Mouse (Mus musculus) neural tube, embryonic 11.5 days (tissue): ENCODE measurements around the gene Tubgcp6. TPM values are rescaled to one million over a fixed set of nuclear protein-coding genes. Genes with fewer than 3 reads are reported as not detected.

Experiments
- ATAC-seq: fragments of 200-750 bp; cut with Nextera tagmentation; 2 replicates; pipeline ENCODE4 v1.8.0; 2017; ENCODE audit warnings: moderate number of reproducible peaks, mild to moderate bottlenecking, moderate TSS enrichment, moderate library complexity; ENCODE audit not compliant: insufficient read depth, low FRiP score, low TSS enrichment
- DNase-seq: peaks from one replicate; pipeline ENCODE4 v3.0.0-alpha.2; 2015; ENCODE audit warnings: low spot score
- H3K27ac ChIP-seq: fragments of 300-500 bp; sonication (generic); 2 replicates; pipeline ENCODE4 v1.5.1; 2014; ENCODE audit warnings: low read depth, mild to moderate bottlenecking, low read length
- H3K27me3 ChIP-seq: fragments of 300-500 bp; sonication (generic); 2 replicates; pipeline ENCODE4 v1.6.1; 2014; ENCODE audit warnings: mild to moderate bottlenecking, low read length, mixed read lengths; ENCODE audit not compliant: control insufficient read depth, insufficient read depth
- H3K36me3 ChIP-seq: fragments of 300-500 bp; sonication (generic); 2 replicates; pipeline ENCODE4 v1.6.1; 2014; ENCODE audit warnings: mild to moderate bottlenecking, low read length, moderate library complexity, mixed read lengths; ENCODE audit not compliant: control insufficient read depth, insufficient read depth
- H3K4me1 ChIP-seq: fragments of 300-500 bp; sonication (generic); 2 replicates; pipeline ENCODE4 v1.6.1; 2014; ENCODE audit warnings: low read length, mixed read lengths; ENCODE audit not compliant: control insufficient read depth, insufficient read depth
- H3K4me2 ChIP-seq: fragments of 300-500 bp; sonication (generic); 2 replicates; pipeline ENCODE4 v1.6.1; 2014; ENCODE audit warnings: low read depth, mild to moderate bottlenecking, moderate library complexity
- H3K4me3 ChIP-seq: fragments of 300-500 bp; sonication (generic); 2 replicates; pipeline ENCODE4 v1.5.1; 2014; ENCODE audit warnings: low read depth, low read length
- H3K9ac ChIP-seq: fragments of 300-500 bp; sonication (generic); 2 replicates; pipeline ENCODE4 v1.6.1; 2014; ENCODE audit warnings: mild to moderate bottlenecking, low read length
- H3K9me3 ChIP-seq: fragments of 300-500 bp; sonication (generic); 2 replicates; pipeline ENCODE4 v1.6.1; 2016; ENCODE audit warnings: low read length; ENCODE audit not compliant: control insufficient read depth
- WGBS: fragments of 180-500 bp; shearing (Covaris S2); extraction: QIAGEN DNeasy Blood & Tissue Kit; methylation state at CpG from one replicate; pipeline ENCODE4 v1.1.7; 2014; 5-methylcytosine and 5-hydroxymethylcytosine counted together
- polyA plus RNA-seq: library from polyadenylated mRNA; unstranded; fragments of >200 nt; fragmentation: Nextera tagmentation; extraction: Ambion mirVana; gene quantifications from 2 replicates; pipeline ENCODE4 v1.2.1, GENCODE M21; 2014

The Tubgcp6 gene
- polyA plus RNA-seq, 1 experiment from 2014 or later = 21.1 TPM

DNA sequence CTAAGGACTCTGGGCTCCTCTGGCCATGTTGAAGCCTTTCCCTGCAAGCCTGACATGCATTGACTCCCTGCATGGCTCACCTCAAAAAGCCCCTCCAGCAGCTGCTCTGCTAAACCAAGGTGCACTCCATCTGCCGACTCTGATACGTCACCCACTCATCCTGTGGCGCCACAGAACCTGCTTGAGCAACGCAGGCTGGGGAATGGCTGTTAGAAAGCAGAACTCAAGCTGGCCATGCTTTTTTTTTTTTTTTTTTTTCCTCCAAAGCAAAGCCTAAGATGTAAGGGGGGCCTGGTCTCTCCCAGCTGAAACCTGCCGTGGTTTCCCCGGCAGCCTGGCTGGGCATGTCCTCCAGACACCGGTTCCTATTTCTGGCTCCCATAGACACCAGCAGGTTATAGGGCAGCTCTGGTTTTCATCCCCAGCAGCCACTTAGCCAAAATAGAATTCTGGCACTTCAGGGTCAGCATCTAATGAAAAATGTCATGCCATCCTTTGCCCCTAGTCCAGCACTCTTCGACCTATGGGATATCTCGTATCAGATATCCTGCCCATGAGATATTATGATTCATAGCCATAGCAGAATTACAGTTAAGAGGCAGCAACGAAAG, 48.8 kb downstream of the Tubgcp6 start:
- DNase-seq (no peak), ATAC-seq (no peak)
- Histone ChIP-seq H3K9me3 (no peaks in the 10 kb centered on the region), H3K4me1 (peaks cover 23% of the 10 kb centered on the region), H3K27ac (no peak overlapping the region), H3K4me3 (no peak overlapping the region), H3K36me3 (no peaks in the 10 kb centered on the region), H3K9ac (no peak overlapping the region), H3K27me3 (peaks cover 3% of the 10 kb centered on the region; the same call in 1 of the 2 replicates), H3K4me2 (no peak overlapping the region)
- WGBS = 86% methylated on average over 10 of the region's 10 CpGs

DNA sequence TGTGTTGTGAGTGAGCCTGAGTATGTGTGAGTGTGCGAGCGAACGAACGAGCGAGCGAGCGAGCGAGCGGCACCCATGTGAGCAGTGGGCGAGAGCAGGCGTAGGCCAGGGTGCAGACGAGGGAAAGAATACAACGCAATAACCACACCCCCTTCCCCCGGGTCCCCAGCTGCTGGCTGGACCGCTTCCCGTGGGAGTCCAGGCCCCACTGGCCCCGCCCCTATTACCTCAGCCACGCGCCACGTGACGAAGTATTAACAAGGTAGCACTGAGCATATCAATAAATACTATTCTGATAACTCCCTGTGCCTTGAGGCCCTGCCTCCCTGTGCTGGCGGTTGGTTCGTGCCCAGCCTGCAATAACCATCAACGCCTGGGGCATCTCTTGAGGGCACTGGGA, 52.3 kb downstream of the Tubgcp6 start:
- no peak overlapping the region for H3K27ac ChIP-seq
- no peaks in the 10 kb centered on the region for H3K9me3 ChIP-seq
- 75% methylated on average over 24 of the region's 24 CpGs for WGBS
- H3K36me3 ChIP-seq = no peaks in the 10 kb centered on the region
- no peak overlapping the region for H3K9ac ChIP-seq
- H3K4me1 ChIP-seq = peaks cover 7% of the 10 kb centered on the region
- no peak overlapping the region for H3K4me2 ChIP-seq
- H3K4me3 ChIP-seq = no peak overlapping the region
- no peak for DNase-seq
- no peak for ATAC-seq
- H3K27me3 ChIP-seq = peaks cover 35% of the 10 kb centered on the region

DNA sequence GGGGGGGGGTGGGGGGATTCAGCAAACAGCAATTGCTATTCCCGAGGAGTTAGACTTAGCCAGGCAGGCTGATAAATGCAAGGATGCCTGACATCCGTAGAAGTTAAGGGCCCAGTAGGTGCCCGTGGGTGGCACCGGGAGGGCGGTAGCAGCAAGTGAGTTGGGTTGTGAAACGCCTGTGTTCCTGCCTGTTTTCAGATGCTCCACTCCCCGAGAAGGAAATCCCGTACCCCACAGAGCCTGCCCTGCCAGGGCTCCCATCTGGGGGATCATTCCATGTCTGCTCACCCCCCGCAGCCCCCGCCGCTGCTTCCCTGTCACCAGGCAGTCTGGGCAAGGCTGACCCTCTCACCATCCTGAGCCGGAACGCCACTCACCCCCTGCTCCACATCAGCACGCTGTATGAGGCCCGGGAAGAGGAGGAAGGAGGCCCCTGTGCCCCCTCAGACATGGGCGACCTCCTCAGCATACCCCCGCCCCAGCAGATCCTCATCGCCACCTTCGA, 53.5 kb downstream of the Tubgcp6 start:
- Histone ChIP-seq H3K4me3 (no peak overlapping the region), H3K9me3 (no peaks in the 10 kb centered on the region), H3K27ac (no peak overlapping the region), H3K36me3 (no peaks in the 10 kb centered on the region), H3K9ac (no peak overlapping the region), H3K27me3 (peaks cover 35% of the 10 kb centered on the region), H3K4me2 (no peak overlapping the region), H3K4me1 (no peaks in the 10 kb centered on the region; the same call in 1 of the 2 replicates)
- ATAC-seq (no peak), DNase-seq (no peak)
- WGBS = 81% methylated on average over 19 of the region's 19 CpGs

DNA sequence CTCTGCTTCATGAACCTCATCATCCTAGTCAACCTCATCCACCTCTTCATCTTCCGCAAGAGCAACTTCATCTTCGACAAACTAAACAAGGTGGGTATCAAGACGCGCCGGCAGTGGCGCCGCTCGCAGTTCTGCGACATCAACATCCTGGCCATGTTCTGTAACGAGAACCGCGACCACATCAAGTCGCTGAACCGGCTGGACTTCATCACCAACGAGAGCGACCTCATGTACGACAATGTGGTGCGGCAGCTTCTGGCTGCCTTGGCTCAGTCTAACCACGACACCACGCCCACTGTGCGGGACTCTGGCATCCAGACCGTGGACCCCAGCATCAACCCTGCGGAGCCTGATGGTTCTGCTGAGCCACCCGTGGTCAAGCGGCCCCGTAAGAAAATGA, 54.7 kb downstream of the Tubgcp6 start:
- DNase-seq = no peak
- no peak overlapping the region for H3K27ac ChIP-seq
- H3K4me2 ChIP-seq = no peak overlapping the region
- H3K4me3 ChIP-seq = no peak overlapping the region
- H3K36me3 ChIP-seq = no peaks in the 10 kb centered on the region
- peaks cover 35% of the 10 kb centered on the region for H3K27me3 ChIP-seq
- no peak overlapping the region for H3K9ac ChIP-seq
- H3K4me1 ChIP-seq = no peaks in the 10 kb centered on the region; the same call in 1 of the 2 replicates
- ATAC-seq = no peak
- WGBS = 30% methylated on average over 26 of the region's 26 CpGs
- no peaks in the 10 kb centered on the region for H3K9me3 ChIP-seq

DNA sequence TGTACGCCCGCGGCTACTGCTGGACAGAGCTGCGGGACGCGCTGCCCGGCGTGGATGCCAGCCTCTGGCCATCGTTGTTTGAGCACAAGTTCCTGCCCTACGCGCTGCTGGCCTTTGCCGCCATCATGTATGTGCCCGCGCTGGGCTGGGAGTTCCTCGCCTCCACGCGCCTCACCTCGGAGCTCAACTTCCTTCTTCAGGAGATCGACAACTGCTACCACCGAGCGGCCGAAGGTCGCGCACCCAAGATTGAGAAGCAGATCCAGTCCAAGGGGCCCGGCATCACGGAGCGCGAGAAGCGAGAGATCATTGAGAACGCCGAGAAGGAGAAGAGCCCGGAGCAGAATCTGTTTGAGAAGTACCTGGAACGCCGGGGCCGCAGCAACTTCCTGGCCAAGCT, 55.3 kb downstream of the Tubgcp6 start:
- no peak overlapping the region for H3K4me2 ChIP-seq
- H3K4me3 ChIP-seq = no peak overlapping the region
- H3K9me3 ChIP-seq = no peaks in the 10 kb centered on the region
- ATAC-seq (no peak), DNase-seq (no peak)
- H3K27ac ChIP-seq = no peak overlapping the region
- H3K36me3 ChIP-seq = no peaks in the 10 kb centered on the region
- WGBS = 25% methylated on average over 35 of the region's 35 CpGs
- no peak overlapping the region for H3K9ac ChIP-seq
- no peaks in the 10 kb centered on the region; the same call in 1 of the 2 replicates for H3K4me1 ChIP-seq
- peaks cover 35% of the 10 kb centered on the region for H3K27me3 ChIP-seq

DNA sequence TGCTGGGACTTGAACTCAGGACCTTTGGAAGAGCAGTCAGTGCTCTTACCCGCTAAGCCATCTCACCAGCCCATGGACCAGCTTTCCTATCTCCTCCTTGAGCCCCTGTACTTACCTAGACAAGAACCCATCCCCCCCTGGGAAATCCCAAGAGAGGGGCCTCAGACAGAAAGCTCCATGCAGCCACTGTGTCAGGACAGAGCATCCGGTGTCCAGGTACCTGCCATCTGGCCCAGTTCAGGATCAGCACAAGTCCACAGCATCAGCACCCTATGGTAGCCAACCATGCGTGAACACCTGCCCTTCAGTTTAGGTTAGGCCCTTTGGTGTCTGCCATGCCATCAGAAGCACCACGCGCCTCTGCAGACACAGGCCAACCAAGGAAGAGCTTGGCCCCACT, 58.0 kb downstream of the Tubgcp6 start:
- peaks cover 43% of the 10 kb centered on the region for H3K27me3 ChIP-seq
- no peak for ATAC-seq
- H3K4me1 ChIP-seq = no peaks in the 10 kb centered on the region; the same call in 1 of the 2 replicates
- no peak overlapping the region for H3K27ac ChIP-seq
- H3K4me2 ChIP-seq = no peak overlapping the region
- H3K4me3 ChIP-seq = no peak overlapping the region
- no peaks in the 10 kb centered on the region for H3K9me3 ChIP-seq
- no peak for DNase-seq
- no peaks in the 10 kb centered on the region for H3K36me3 ChIP-seq
- no peak overlapping the region for H3K9ac ChIP-seq
- whole genome bisulfite sequencing = 90% methylated on average over 5 of the region's 5 CpGs

DNA sequence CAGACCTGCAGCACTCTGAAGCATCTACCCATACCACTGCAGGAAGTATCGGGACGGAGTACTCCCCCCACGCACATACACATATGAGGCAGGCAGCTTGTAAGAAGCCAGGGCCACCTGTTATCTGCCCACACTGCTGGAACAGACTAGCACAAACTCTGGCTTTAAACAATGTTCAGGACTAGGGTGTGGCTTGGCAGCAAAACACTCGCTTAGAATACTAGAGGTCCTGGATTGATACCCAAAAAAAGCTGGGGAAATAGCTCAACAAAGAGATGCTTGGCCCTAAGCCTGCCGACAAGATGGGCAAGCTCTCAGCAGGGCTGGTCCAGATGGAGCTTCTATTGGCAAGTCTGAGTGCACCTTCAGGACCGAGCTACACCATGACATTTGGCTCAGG, 59.4 kb downstream of the Tubgcp6 start:
- H3K36me3 ChIP-seq = no peaks in the 10 kb centered on the region
- no peak overlapping the region for H3K4me2 ChIP-seq
- DNase-seq = no peak
- no peak overlapping the region for H3K4me3 ChIP-seq
- no peaks in the 10 kb centered on the region; the same call in 1 of the 2 replicates for H3K4me1 ChIP-seq
- ATAC-seq = no peak
- no peak overlapping the region for H3K27ac ChIP-seq
- H3K9me3 ChIP-seq = no peaks in the 10 kb centered on the region
- 69% methylated on average over 6 of the region's 6 CpGs for WGBS
- peaks cover 42% of the 10 kb centered on the region for H3K27me3 ChIP-seq
- H3K9ac ChIP-seq = no peak overlapping the region

DNA sequence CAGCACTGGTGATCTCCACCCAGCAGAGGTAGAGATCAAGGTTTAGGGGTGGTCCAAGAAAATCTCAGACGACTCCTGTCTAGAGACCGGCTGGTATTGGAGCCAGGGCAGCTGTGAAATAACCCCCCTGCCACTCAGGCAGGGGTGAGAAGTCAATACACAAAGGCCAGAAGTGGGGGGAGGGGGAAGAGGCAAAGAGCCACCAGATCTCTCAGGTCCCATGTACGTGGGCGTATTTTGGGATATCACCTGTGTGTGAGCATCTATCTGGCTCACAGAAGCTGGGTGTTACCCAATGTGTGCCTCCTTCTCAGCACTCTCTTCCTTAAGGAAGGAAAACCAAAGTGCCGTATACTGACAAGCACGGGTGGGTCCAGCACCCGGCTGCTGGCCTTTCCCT, 59.9 kb downstream of the Tubgcp6 start:
- no peak for DNase-seq
- no peaks in the 10 kb centered on the region for H3K9me3 ChIP-seq
- no peaks in the 10 kb centered on the region for H3K36me3 ChIP-seq
- ATAC-seq = no peak
- no peak overlapping the region for H3K4me3 ChIP-seq
- H3K4me2 ChIP-seq = no peak overlapping the region
- WGBS = 75% methylated on average over 7 of the region's 7 CpGs
- no peak overlapping the region for H3K27ac ChIP-seq
- H3K9ac ChIP-seq = no peak overlapping the region
- H3K4me1 ChIP-seq = no peaks in the 10 kb centered on the region; the same call in 1 of the 2 replicates
- H3K27me3 ChIP-seq = peaks cover 39% of the 10 kb centered on the region

DNA sequence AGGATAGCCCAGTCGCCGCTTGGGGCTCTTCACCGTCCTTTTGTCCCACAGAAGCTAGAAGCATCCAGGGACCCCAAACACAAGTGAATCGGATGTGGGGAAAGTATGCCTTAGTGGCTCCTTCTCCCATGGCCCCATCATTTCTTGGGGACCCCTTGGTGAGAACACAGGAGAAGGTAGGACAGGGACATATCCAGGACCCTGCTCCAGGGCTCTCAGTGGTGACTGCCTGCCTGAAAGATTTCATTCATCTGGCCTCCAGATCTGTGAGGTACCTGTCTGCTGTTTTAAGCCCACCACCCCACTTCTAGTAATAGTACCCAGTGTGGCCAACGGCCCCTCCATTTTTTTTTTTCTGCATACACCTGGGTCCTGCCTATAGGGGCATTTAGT, 60.4 kb downstream of the Tubgcp6 start:
- Histone ChIP-seq H3K27me3 (peaks cover 34% of the 10 kb centered on the region), H3K4me3 (no peak overlapping the region), H3K9me3 (no peaks in the 10 kb centered on the region), H3K4me2 (no peak overlapping the region), H3K36me3 (no peaks in the 10 kb centered on the region), H3K27ac (no peak overlapping the region), H3K9ac (no peak overlapping the region), H3K4me1 (no peaks in the 10 kb centered on the region; the same call in 1 of the 2 replicates)
- 93% methylated on average over 5 of the region's 5 CpGs for WGBS
- DNase-seq = no peak
- no peak for ATAC-seq
